Mouse (Mus musculus): ENCODE data around the gene Opa3.

GRCm38 (mm10) chr7:19247511-19247910 lies 19.4 kb downstream of the Opa3 start:
- TF ChIP-seq CTCF (IDR thresholded peaks at IDR 0.05; ENCODE audit: control insufficient read depth, insufficient read depth, insufficient read length) (no peak), MAX (IDR thresholded peaks at IDR 0.05) (no peak), USF1 (IDR thresholded peaks at IDR 0.05; ENCODE audit: low read depth) (no peak), MYOG (IDR thresholded peaks at IDR 0.05; ENCODE audit: control insufficient read depth, extremely low read depth, insufficient read length) (no peak), MYOD1 (IDR thresholded peaks at IDR 0.05; ENCODE audit: control insufficient read depth, insufficient read length, low read depth) (no peak)
